Mouse (Mus musculus): ENCODE data around the gene Rffl. TPM values are rescaled to one million over a fixed set of nuclear protein-coding genes. Genes with fewer than 3 reads are reported as not detected.

The Rffl gene
- polyA plus RNA-seq, 1 experiment from 2014 or later: 7.5 TPM

GRCm38 (mm10) chr11:82764438-82764924 is 106.5 kb downstream of the Rffl start:
- WGBS: under 1% methylated on average over 28 of the region's 28 CpGs
- peaks cover 22% of the 10 kb centered on the region for H3K4me1 ChIP-seq
- DNase-seq (ENCODE audit: low spot score): no peak
- H3K27ac ChIP-seq: peak overlapping the region; percentile 96
- no peaks in the 10 kb centered on the region for H3K27me3 ChIP-seq (ENCODE audit: insufficient read depth, poor library complexity, severe bottlenecking)
- peaks cover 7% of the 10 kb centered on the region; the same call in 1 of the 2 replicates for H3K36me3 ChIP-seq
- no peaks in the 10 kb centered on the region for H3K9me3 ChIP-seq
- H3K4me3 ChIP-seq: peak overlapping the region; percentile 92

- peak within 1 kb of the TSS; percentile 92 for H3K4me3 ChIP-seq
- peaks cover 22% of the 10 kb centered on the region for H3K4me1 ChIP-seq
- peak; percentile 97 for DNase-seq (ENCODE audit: low spot score)
- H3K27me3 ChIP-seq (ENCODE audit: insufficient read depth, poor library complexity, severe bottlenecking): no peaks in the 10 kb centered on the region
- H3K27ac ChIP-seq: peak within 1 kb of the TSS; percentile 96
- peaks cover 7% of the 10 kb centered on the region; the same call in 1 of the 2 replicates for H3K36me3 ChIP-seq
- WGBS: under 1% methylated on average over 44 of the region's 44 CpGs
- H3K9me3 ChIP-seq: no peaks in the 10 kb centered on the region
Observed at GRCm38 (mm10) chr11:82763742-82764437, 107.1 kb downstream of the Rffl start, which contains the start of the genes Cct6b and Zfp830. Cct6b (minus strand) TSS chr11:82764321. Zfp830 (plus strand) TSS chr11:82764345.

GRCm38 (mm10) chr11:82763261-82763660 is 107.7 kb downstream of the Rffl start:
- DNase-seq (ENCODE audit: low spot score): no peak
- Histone ChIP-seq H3K4me3 (peak overlapping the region; percentile 92), H3K27me3 (ENCODE audit: insufficient read depth, poor library complexity, severe bottlenecking) (no peaks in the 10 kb centered on the region), H3K4me1 (peaks cover 22% of the 10 kb centered on the region), H3K9me3 (no peaks in the 10 kb centered on the region), H3K27ac (peak overlapping the region; percentile 96), H3K36me3 (0 out of 2 replicates have a peak, but pooled peaks cover 3% of the 10 kb centered on the region)
- WGBS: 18% methylated on average over 4 of the region's 4 CpGs

- 84% methylated on average over 6 of the region's 6 CpGs for WGBS
- no peak overlapping the region for H3K4me3 ChIP-seq
- no peaks in the 10 kb centered on the region for H3K27me3 ChIP-seq (ENCODE audit: insufficient read depth, poor library complexity, severe bottlenecking)
- no peak overlapping the region for H3K27ac ChIP-seq
- no peaks in the 10 kb centered on the region for H3K9me3 ChIP-seq
- DNase-seq (ENCODE audit: low spot score): no peak
- H3K4me1 ChIP-seq: peaks cover 22% of the 10 kb centered on the region
- 0 out of 2 replicates have a peak, but pooled peaks cover 3% of the 10 kb centered on the region for H3K36me3 ChIP-seq
Observed at GRCm38 (mm10) chr11:82762286-82762829, 108.7 kb downstream of the Rffl start.

- H3K4me3 ChIP-seq: no peak overlapping the region
- no peaks in the 10 kb centered on the region for H3K36me3 ChIP-seq
- 82% methylated on average over 1 of the region's 1 CpGs for WGBS
- DNase-seq (ENCODE audit: low spot score): no peak
- no peaks in the 10 kb centered on the region for H3K4me1 ChIP-seq
- H3K9me3 ChIP-seq: no peaks in the 10 kb centered on the region
- H3K27me3 ChIP-seq (ENCODE audit: insufficient read depth, poor library complexity, severe bottlenecking): no peaks in the 10 kb centered on the region
- H3K27ac ChIP-seq: no peak overlapping the region
Observed at GRCm38 (mm10) chr11:82755919-82756318, 115.1 kb downstream of the Rffl start.

Other genes starting within 250 kb of the Rffl start
- 0.14 and 0.26 TPM in 2 replicates for gene Cct6b, start 106.9 kb downstream of the Rffl start, polyA plus RNA-seq (2016; fragmentation: Nextera tagmentation; extraction: Ambion mirVana)
- gene Zfp830, start 106.9 kb downstream of the Rffl start, polyA plus RNA-seq (2016; fragmentation: Nextera tagmentation; extraction: Ambion mirVana): 29.6 and 37.3 TPM in 2 replicates
- 31.8 and 32.4 TPM in 2 replicates for gene Lig3, start 90.1 kb downstream of the Rffl start, polyA plus RNA-seq (2016; fragmentation: Nextera tagmentation; extraction: Ambion mirVana)
- gene Rad51d, start 19.4 kb upstream of the Rffl start, polyA plus RNA-seq (2016; fragmentation: Nextera tagmentation; extraction: Ambion mirVana): 14.2 and 16.6 TPM in 2 replicates
- 0.06 and 0.11 TPM in 2 replicates for gene Fndc8, start 20.9 kb upstream of the Rffl start, polyA plus RNA-seq (2016; fragmentation: Nextera tagmentation; extraction: Ambion mirVana)
- 29.1 and 37.7 TPM in 2 replicates for gene Nle1, start 37.2 kb upstream of the Rffl start, polyA plus RNA-seq (2016; fragmentation: Nextera tagmentation; extraction: Ambion mirVana)
- gene Unc45b, start 39.3 kb upstream of the Rffl start, polyA plus RNA-seq (2016; fragmentation: Nextera tagmentation; extraction: Ambion mirVana): 185 and 294 TPM in 2 replicates
- gene Slfn5, start 80.1 kb upstream of the Rffl start, polyA plus RNA-seq (2016; fragmentation: Nextera tagmentation; extraction: Ambion mirVana): 0.35 and 0.86 TPM in 2 replicates
- 12.6 and 17.8 TPM in 2 replicates for gene Slfn9, start 120.6 kb upstream of the Rffl start, polyA plus RNA-seq (2016; fragmentation: Nextera tagmentation; extraction: Ambion mirVana)
- gene Slfn8, start 149.6 kb upstream of the Rffl start, polyA plus RNA-seq (2016; fragmentation: Nextera tagmentation; extraction: Ambion mirVana): 0.04 and 0.30 TPM in 2 replicates
- 1.3 and 1.5 TPM in 2 replicates for gene Slfn2, start 193.9 kb upstream of the Rffl start, polyA plus RNA-seq (2016; fragmentation: Nextera tagmentation; extraction: Ambion mirVana)
- not detected in 2 replicates for gene Slfn1, start 245.6 kb upstream of the Rffl start, polyA plus RNA-seq (2016; fragmentation: Nextera tagmentation; extraction: Ambion mirVana)